Comparison of ENCODE assay signal across 8 mouse cellular contexts in genomic region chr6:88202921-88203690, GRCm38 (mm10). TPM values are rescaled to one million over a fixed set of nuclear protein-coding genes. Genes with fewer than 3 reads are reported as not detected.
A peak's percentile ranks its signal among the peaks of the same experiment; 100 is the strongest.
DNase-seq lines count a peak whose midpoint lies in the region; ATAC-seq and TF ChIP-seq lines count a peak whose summit lies in the region.

No protein-coding gene starts in this region.

- H3K4me1 ChIP-seq in intestine, embryonic 16.5 days (ENCODE audit: control insufficient read depth, insufficient read depth, low read length), result peaks cover 17% of the 10 kb centered on the region
- H3K4me1 ChIP-seq in thymus, adult 2 months (replicated peaks; ENCODE audit: control insufficient read depth, insufficient read depth, low read length), result 0 out of 2 replicates have a peak, but pooled peaks cover 4% of the 10 kb centered on the region

- no peak overlapping the region for H3K4me3 ChIP-seq in left cerebral cortex, adult 2 months
- no peak overlapping the region for H3K4me3 ChIP-seq in intestine, embryonic 16.5 days (ENCODE audit: low read length)
- H3K4me3 ChIP-seq in thymus, adult 2 months (ENCODE audit: control insufficient read depth, insufficient read depth, low read length), result no peak overlapping the region

- WGBS in intestine, embryonic 16.5 days, result 2% methylated on average over 24 of the region's 24 CpGs
- 3% methylated on average over 24 of the region's 24 CpGs for WGBS in thymus, adult 2 months

- H3K36me3 ChIP-seq in intestine, embryonic 16.5 days (ENCODE audit: control insufficient read depth, insufficient read depth, low read length), result no peaks in the 10 kb centered on the region
- no peaks in the 10 kb centered on the region for H3K36me3 ChIP-seq in thymus, adult 2 months (ENCODE audit: control insufficient read depth, insufficient read depth, low read length)

- DNase-seq in left cerebral cortex, adult 2 months (ENCODE audit: extremely low spot score in 1 of 2, low spot score in 2 of 2), result no peak
- no peak for DNase-seq in left cerebral cortex, postnatal 36 days (ENCODE audit: low spot score in 2 of 2)
- peak; percentile 98 for DNase-seq in heart, adult 11 months
- peak; percentile 61 to 74 for DNase-seq in lung, adult 18-20 months
- no peak for DNase-seq in frontal cortex, postnatal 25 days (ENCODE audit: low spot score in 2 of 2)
- DNase-seq in thymus, adult 2 months, result no peak

- H3K9me3 ChIP-seq in intestine, embryonic 16.5 days (ENCODE audit: control insufficient read depth, low read length), result no peaks in the 10 kb centered on the region

- H3K4me2 ChIP-seq in intestine, embryonic 16.5 days (ENCODE audit: low read depth, low read length), result no peak overlapping the region

- no peak; the same call in 1 of the 2 replicates for TF ChIP-seq CTCF in left cerebral cortex, adult 2 months (IDR thresholded peaks at IDR 0.05)
- no peak for TF ChIP-seq CTCF in thymus, adult 2 months (IDR thresholded peaks at IDR 0.05; ENCODE audit: borderline replicate concordance, control insufficient read depth, extremely low read depth, insufficient read depth, low read length, poor library complexity)

- no peak for TF ChIP-seq POLR2A in thymus, adult 2 months (IDR thresholded peaks at IDR 0.05; ENCODE audit: control insufficient read depth, extremely low read depth, insufficient read depth, low read length, poor library complexity)

- H3K27me3 ChIP-seq in intestine, embryonic 16.5 days (replicated peaks; ENCODE audit: control insufficient read depth, insufficient read depth, low read length), result peaks cover 87% of the 10 kb centered on the region
- peaks cover 19% of the 10 kb centered on the region for H3K27me3 ChIP-seq in thymus, adult 2 months (ENCODE audit: control insufficient read depth, insufficient read depth, low read length)

- peak; percentile 36 for ATAC-seq in intestine, embryonic 16.5 days
- no peak for ATAC-seq in erythroid progenitor cell, adult 5-6 weeks (replicated peaks; ENCODE audit: low FRiP score, poor library complexity, severe bottlenecking)

- no peak overlapping the region for H3K9ac ChIP-seq in intestine, embryonic 16.5 days (ENCODE audit: low read depth, low read length)

- intact Hi-C loops in left cerebral cortex, adult 2 months (cut with DNase I), result no loop called here
- intact Hi-C loops in left cerebral cortex, postnatal 36 days (cut with DNase I), result no loop called here

- peak overlapping the region; percentile 24; the same call in 1 of the 2 replicates for H3K27ac ChIP-seq in left cerebral cortex, adult 2 months
- H3K27ac ChIP-seq in intestine, embryonic 16.5 days (ENCODE audit: low read length), result 0 out of 2 replicates have a peak overlapping the region, but pooled peaks have one; percentile 11
- H3K27ac ChIP-seq in thymus, adult 2 months (ENCODE audit: control insufficient read depth, insufficient read depth, low read length), result no peak overlapping the region

RNA-seq across cellular contexts. Expression of gene Gata2, which starts 9.4 kb away (rescaled TPM):
- total RNA-seq in left cerebral cortex, adult 2 months (2021), result 1 to 10 TPM; 8.4 to 8.5 TPM
- total RNA-seq in left cerebral cortex, postnatal 36 days (2021), result 1 to 10 TPM; 5.4 to 6.6 TPM
- 4.2 and 4.7 TPM in 2 replicates for polyA plus RNA-seq in intestine, embryonic 16.5 days (2015; fragmentation: Nextera tagmentation; extraction: Ambion mirVana)
- total RNA-seq in erythroid progenitor cell, adult 5-6 weeks (2015; ENCODE audit: low replicate concordance), result 8.8 and 23.1 TPM in 2 replicates
- total RNA-seq in erythroid progenitor cell, adult 5-6 weeks (2017; ENCODE audit: low replicate concordance), result 2.6 and 3.3 TPM in 2 replicates
- polyA plus RNA-seq in thymus, adult 2 months (2012; rRNA removed), result 2.1 and 3.0 TPM in 2 replicates

RNA-seq across cellular contexts. Expression of gene Dnajb8, which starts 19.0 kb away (rescaled TPM):
- total RNA-seq in left cerebral cortex, adult 2 months (2021), result not detected
- total RNA-seq in left cerebral cortex, postnatal 36 days (2021), result not detected
- polyA plus RNA-seq in intestine, embryonic 16.5 days (2015; fragmentation: Nextera tagmentation; extraction: Ambion mirVana), result not detected in 2 replicates
- total RNA-seq in erythroid progenitor cell, adult 5-6 weeks (2015; ENCODE audit: low replicate concordance), result not detected in 2 replicates
- total RNA-seq in erythroid progenitor cell, adult 5-6 weeks (2017; ENCODE audit: low replicate concordance), result not detected in 2 replicates
- not detected in 2 replicates for polyA plus RNA-seq in thymus, adult 2 months (2012; rRNA removed)

Comparison
In these comparisons a context has a peak if more than half of its experiments do, and no peak if none do; other contexts are left out.
1. DNase-seq: peak in heart, adult 11 months (single experiment) and lung, adult 18-20 months (2 of 2); none in left cerebral cortex, adult 2 months (0 of 2), left cerebral cortex, postnatal 36 days (0 of 2), frontal cortex, postnatal 25 days (0 of 2) and thymus, adult 2 months (single experiment).